Mouse (Mus musculus): ENCODE results near the gene 4930452B06Rik. TPM values are rescaled to one million over a fixed set of nuclear protein-coding genes. Genes with fewer than 3 reads are reported as not detected.
"Not testable (repeated sequence)": the region's sequence is repeated elsewhere in the genome, so short reads cannot be mapped to it uniquely, and the experiment has no call there.

The 4930452B06Rik gene
- total and polyA plus RNA-seq, 3 experiments, result not detected

DNA sequence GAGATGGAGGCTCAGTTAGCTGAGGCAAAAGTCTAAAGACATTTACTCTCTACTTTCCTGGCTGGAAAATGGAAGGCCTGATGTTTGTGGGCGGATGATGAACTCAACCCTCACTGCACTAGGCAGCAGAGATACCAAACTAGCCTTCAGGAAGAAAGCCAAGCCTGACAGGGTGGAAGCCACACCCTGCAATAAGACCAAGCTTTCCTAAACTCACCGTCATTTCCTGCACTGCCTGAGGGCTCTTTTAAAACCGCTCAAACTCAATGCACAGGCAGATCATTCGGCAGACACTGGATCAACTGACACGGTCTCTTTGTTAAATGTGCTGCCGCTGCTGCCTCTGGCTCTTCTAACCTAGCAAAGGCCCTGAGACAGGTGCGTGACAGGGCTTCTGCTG, 50.4 kb downstream of the 4930452B06Rik start:
- Histone ChIP-seq H3K4me2 (ENCODE audit: insufficient read depth, low read depth, poor library complexity, severe bottlenecking) (no peak overlapping the region), H3K4me3 (replicated peaks in 1 of 3; ENCODE audit: low read depth in 2 of 3, low read length in 2 of 3, poor library complexity in 1 of 3) (no peak overlapping the region), H3K27ac (ENCODE audit: insufficient read depth, low read depth) (no peak overlapping the region), H3K79me2 (replicated peaks; ENCODE audit: control insufficient read depth, extremely low read depth, insufficient read depth, poor library complexity, severe bottlenecking) (no peaks in the 10 kb centered on the region), H3K9me3 (replicated peaks; ENCODE audit: low read length) (no peaks in the 10 kb centered on the region), H3K27me3 (replicated peaks) (no peaks in the 10 kb centered on the region), H3K36me3 (replicated peaks in 1 of 2; ENCODE audit: control insufficient read depth in 1 of 2, insufficient read depth in 1 of 2, low read length in 1 of 2) (no peaks in the 10 kb centered on the region), H3K4me1 (ENCODE audit: control insufficient read depth in 1 of 2, insufficient read depth in 2 of 2) (no peaks in the 10 kb centered on the region), H3K9ac (ENCODE audit: insufficient read depth, low read depth) (no peak overlapping the region)
- TF ChIP-seq SMC3 (IDR thresholded peaks at IDR 0.05; ENCODE audit: low read depth, low read length) (no peak), HCFC1 (IDR thresholded peaks at IDR 0.05; ENCODE audit: low read depth, low read length) (no peak), ETS1 (conservative IDR thresholded peaks at IDR 0.05; ENCODE audit: low read depth, low read length) (no peak), MEF2A (IDR thresholded peaks at IDR 0.05; ENCODE audit: borderline replicate concordance, low read depth, low read length) (no peak), KAT2A (IDR thresholded peaks at IDR 0.05; ENCODE audit: insufficient replicate concordance, low read length) (no peak), ZC3H11A (IDR thresholded peaks at IDR 0.05; ENCODE audit: low read depth, low read length) (no peak), MAX (IDR thresholded peaks at IDR 0.05; ENCODE audit: low read length) (no peak), ZNF384 (IDR thresholded peaks at IDR 0.05; ENCODE audit: low read depth, low read length) (no peak), SIN3A (IDR thresholded peaks at IDR 0.05; ENCODE audit: low read length) (no peak), CHD2 (IDR thresholded peaks at IDR 0.05; ENCODE audit: low read length) (no peak), RAD21 (IDR thresholded peaks at IDR 0.05; ENCODE audit: low read depth, low read length) (no peak), GABPA (IDR thresholded peaks at IDR 0.05; ENCODE audit: insufficient replicate concordance, low read depth, low read length) (no peak), MXI1 (IDR thresholded peaks at IDR 0.05; ENCODE audit: low read depth, low read length) (no peak), TCF12 (IDR thresholded peaks at IDR 0.05; ENCODE audit: low read depth, low read length) (no peak), ZKSCAN1 (IDR thresholded peaks at IDR 0.05; ENCODE audit: borderline replicate concordance, low read depth, low read length) (no peak), USF2 (conservative IDR thresholded peaks at IDR 0.05; ENCODE audit: low read depth, low read length) (no peak), JUND (conservative IDR thresholded peaks at IDR 0.05; ENCODE audit: low read depth, low read length) (no peak)
- no peak for DNase-seq (ENCODE audit: extremely low read depth)
- dilution Hi-C loops (cut with MboI; ENCODE audit: extremely low pct_ligation_motif_present, extremely low pct_unique_long_range_greater_than_20kb, low sequenced_read_pairs), result no loop called here
- in situ Hi-C loops (cut with MboI; ENCODE audit: low pct_ligation_motif_present, low pct_unique_long_range_greater_than_20kb, low sequenced_read_pairs), result no loop called here

DNA sequence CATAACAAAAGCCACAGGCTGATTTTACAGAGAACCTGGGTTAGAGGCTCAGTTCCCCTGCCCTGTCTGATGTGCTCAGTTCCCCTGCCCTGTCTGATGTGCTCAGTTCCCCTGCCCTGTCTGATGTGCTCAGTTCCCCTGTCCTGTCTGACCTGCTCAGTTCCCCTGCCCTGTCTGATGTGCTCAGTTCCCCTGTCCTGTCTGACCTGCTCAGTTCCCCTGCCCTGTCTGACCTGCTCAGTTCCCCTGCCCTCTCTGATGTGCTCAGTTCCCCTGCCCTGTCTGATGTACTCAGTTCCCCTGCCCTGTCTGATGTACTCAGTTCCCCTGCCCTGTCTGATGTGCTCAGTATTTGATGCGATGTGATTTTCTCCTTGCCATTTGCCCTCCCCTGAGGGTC, 51.6 kb downstream of the 4930452B06Rik start:
- H3K4me2 ChIP-seq (ENCODE audit: insufficient read depth, low read depth, poor library complexity, severe bottlenecking); H3K79me2 ChIP-seq (replicated peaks; ENCODE audit: control insufficient read depth, extremely low read depth, insufficient read depth, poor library complexity, severe bottlenecking); H3K27ac ChIP-seq (ENCODE audit: insufficient read depth, low read depth); DNase-seq (ENCODE audit: extremely low read depth); in situ Hi-C loops (cut with MboI; ENCODE audit: low pct_ligation_motif_present, low pct_unique_long_range_greater_than_20kb, low sequenced_read_pairs); H3K4me3 ChIP-seq (replicated peaks in 1 of 3; ENCODE audit: low read depth in 2 of 3, low read length in 2 of 3, poor library complexity in 1 of 3); H3K9me3 ChIP-seq (replicated peaks; ENCODE audit: low read length); H3K4me1 ChIP-seq (ENCODE audit: control insufficient read depth in 1 of 2, insufficient read depth in 2 of 2); H3K36me3 ChIP-seq (replicated peaks in 1 of 2; ENCODE audit: control insufficient read depth in 1 of 2, insufficient read depth in 1 of 2, low read length in 1 of 2); dilution Hi-C loops (cut with MboI; ENCODE audit: extremely low pct_ligation_motif_present, extremely low pct_unique_long_range_greater_than_20kb, low sequenced_read_pairs); H3K27me3 ChIP-seq (replicated peaks); H3K9ac ChIP-seq (ENCODE audit: insufficient read depth, low read depth): not testable (repeated sequence)
